Mouse (Mus musculus) myocyte (in vitro differentiated cells): ENCODE data around the gene Rgs3. TPM values are rescaled to one million over a fixed set of nuclear protein-coding genes. Genes with fewer than 3 reads are reported as not detected.

Experiments used
- H3K27me3 ChIP-seq: one replicate; pipeline ENCODE4 v1.6.1; 2011; ENCODE audit not compliant: control insufficient read depth, insufficient read depth, insufficient read length
- H3K36me3 ChIP-seq: one replicate; pipeline ENCODE4 v1.6.1; 2011; ENCODE audit not compliant: control insufficient read depth, insufficient read depth
- H3K4me2 ChIP-seq: one replicate; pipeline ENCODE4 v1.6.1; 2011; ENCODE audit warnings: low read depth, control low read depth
- H3K4me3 ChIP-seq: one replicate; pipeline ENCODE4 v1.5.1; 2011; ENCODE audit warnings: mild to moderate bottlenecking, control low read depth, moderate library complexity
- H3K79me2 ChIP-seq: one replicate; pipeline ENCODE4 v1.6.1; 2011; ENCODE audit not compliant: control insufficient read depth, insufficient read depth
- H3ac ChIP-seq: one replicate; pipeline ENCODE4 v1.6.1; 2011; ENCODE audit not compliant: control insufficient read depth, insufficient read length
- CEBPB ChIP-seq: IDR thresholded peaks from 2 replicates; pipeline ENCODE4 v1.6.1; 2011; ENCODE audit warnings: mild to moderate bottlenecking, moderate library complexity; ENCODE audit not compliant: poor library complexity, insufficient read depth, severe bottlenecking
- E2F4 ChIP-seq: IDR thresholded peaks from one replicate; pipeline ENCODE4 v1.6.1; 2011; ENCODE audit warnings: mild to moderate bottlenecking, control low read depth, moderate library complexity; ENCODE audit not compliant: insufficient read depth
- MAX ChIP-seq: IDR thresholded peaks from one replicate; pipeline ENCODE4 v1.6.1; 2011; ENCODE audit warnings: low read depth, mild to moderate bottlenecking, control low read depth
- MYOD1 ChIP-seq, 3 experiments: IDR thresholded peaks; one replicate each; pipeline ENCODE4 v1.6.1; 2011; ENCODE audit warnings: control low read depth in 2 of 3, low read depth in 2 of 3, mild to moderate bottlenecking in 2 of 3, moderate library complexity in 1 of 3; ENCODE audit not compliant: insufficient read length in 2 of 3, control insufficient read depth in 1 of 3
- MYOG ChIP-seq, 3 experiments: IDR thresholded peaks; one replicate each; pipeline ENCODE4 v1.6.1; 2011; ENCODE audit warnings: control low read depth in 2 of 3, low read depth in 2 of 3, mild to moderate bottlenecking in 2 of 3; ENCODE audit not compliant: insufficient read length in 2 of 3, control insufficient read depth in 1 of 3, insufficient read depth in 1 of 3
- POLR2A ChIP-seq: IDR thresholded peaks from one replicate; pipeline ENCODE4 v1.6.1; 2011; ENCODE audit warnings: low read depth, mild to moderate bottlenecking, control low read depth, moderate library complexity; ENCODE audit not compliant: insufficient read length
- POLR2AphosphoS2 ChIP-seq: IDR thresholded peaks from one replicate; pipeline ENCODE4 v1.6.1; 2011; ENCODE audit warnings: low read depth, control low read depth; ENCODE audit not compliant: insufficient read length
- REST ChIP-seq: IDR thresholded peaks from one replicate; pipeline ENCODE4 v1.6.1; 2011; ENCODE audit warnings: mild to moderate bottlenecking, control low read depth, moderate library complexity; ENCODE audit not compliant: insufficient read depth, insufficient read length
- SRF ChIP-seq: IDR thresholded peaks from one replicate; pipeline ENCODE4 v1.6.1; 2011; ENCODE audit warnings: low read depth; ENCODE audit not compliant: control insufficient read depth, insufficient read length
- TCF12 ChIP-seq: IDR thresholded peaks from one replicate; pipeline ENCODE4 v1.6.1; 2011; ENCODE audit warnings: mild to moderate bottlenecking, control low read depth; ENCODE audit not compliant: poor library complexity, insufficient read depth, severe bottlenecking
- TCF3 ChIP-seq: IDR thresholded peaks from one replicate; pipeline ENCODE4 v1.6.1; 2011; ENCODE audit warnings: low read depth, control low read depth; ENCODE audit not compliant: insufficient read length
- USF1 ChIP-seq: IDR thresholded peaks from one replicate; pipeline ENCODE4 v1.6.1; 2011; ENCODE audit warnings: low read depth, mild to moderate bottlenecking, control low read depth, moderate library complexity
- polyA plus RNA-seq: library from polyadenylated mRNA; unstranded; fragments of >200 nt; fragmentation: generic; extraction: Trizol; gene quantifications from one replicate; pipeline ENCODE4 v1.2.1, GENCODE M21; 2012; ENCODE audit warnings: missing spikeins

Rgs3 gene
- polyA plus RNA-seq, 1 experiment = 40.4 TPM

GRCm38 (mm10) chr4:62652921-62653757 is 93.5 kb downstream of the Rgs3 start:
- Histone ChIP-seq H3K4me3 (no peak overlapping the region), H3K4me2 (no peak overlapping the region), H3K27me3 (no peaks in the 10 kb centered on the region), H3K79me2 (no peaks in the 10 kb centered on the region), H3ac (no peak overlapping the region), H3K36me3 (no peaks in the 10 kb centered on the region)
- no peak for TF ChIP-seq MYOG (IDR thresholded peaks at IDR 0.05; ENCODE audit: control insufficient read depth in 1 of 3, insufficient read depth in 1 of 3, insufficient read length in 2 of 3, low read depth in 2 of 3)
- TF ChIP-seq E2F4 = no peak
- TF ChIP-seq POLR2AphosphoS2 = no peak
- TF ChIP-seq CEBPB = no peak
- no peak for TF ChIP-seq POLR2A
- TF ChIP-seq TCF3 = no peak
- TF ChIP-seq TCF12 = no peak
- TF ChIP-seq REST = no peak
- TF ChIP-seq USF1 = no peak
- TF ChIP-seq MAX = no peak
- no peak for TF ChIP-seq MYOD1 (IDR thresholded peaks at IDR 0.05; ENCODE audit: control insufficient read depth in 1 of 3, insufficient read length in 2 of 3, low read depth in 2 of 3)
- no peak for TF ChIP-seq SRF

GRCm38 (mm10) chr4:62653922-62654661 is 94.4 kb downstream of the Rgs3 start:
- no peaks in the 10 kb centered on the region for H3K27me3 ChIP-seq

DNA sequence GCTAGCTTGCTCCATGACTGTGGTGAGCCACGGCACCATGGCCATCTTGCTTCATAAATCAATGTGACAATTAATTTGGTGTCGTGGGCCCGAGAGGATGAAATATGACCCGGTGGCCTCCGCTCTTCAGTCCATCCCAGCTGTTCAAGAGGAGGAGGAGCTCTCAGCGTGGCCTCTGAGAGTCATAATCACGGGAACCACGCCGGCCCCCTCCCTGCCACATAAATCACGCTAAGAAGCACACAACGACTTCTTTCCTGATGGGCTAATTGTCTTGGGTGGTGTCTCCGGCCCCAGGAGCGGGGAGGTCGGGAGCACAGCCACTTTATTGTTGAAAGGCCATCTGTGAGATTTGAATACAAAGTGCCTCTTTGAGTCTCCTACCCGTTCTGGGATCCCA is 99.6 kb downstream of the Rgs3 start:
- H3K36me3 ChIP-seq = no peaks in the 10 kb centered on the region
- no peak for TF ChIP-seq POLR2A
- peak in 2 of 3 experiments; percentile 56 to 75 for TF ChIP-seq MYOD1 (IDR thresholded peaks at IDR 0.05; ENCODE audit: control insufficient read depth in 1 of 3, insufficient read length in 2 of 3, low read depth in 2 of 3)
- no peak for TF ChIP-seq E2F4
- no peak for TF ChIP-seq CEBPB
- no peak for TF ChIP-seq POLR2AphosphoS2
- TF ChIP-seq TCF12 = peak; percentile 71
- no peak for TF ChIP-seq USF1
- no peak for TF ChIP-seq REST
- TF ChIP-seq SRF = no peak
- TF ChIP-seq MAX = no peak
- TF ChIP-seq MYOG (IDR thresholded peaks at IDR 0.05; ENCODE audit: control insufficient read depth in 1 of 3, insufficient read depth in 1 of 3, insufficient read length in 2 of 3, low read depth in 2 of 3) = peak in 2 of 3 experiments; percentile 70 to 84
- no peak for TF ChIP-seq TCF3
- peak overlapping the region; percentile 20 for H3K4me2 ChIP-seq
- no peak overlapping the region for H3ac ChIP-seq
- H3K79me2 ChIP-seq = no peaks in the 10 kb centered on the region
- no peaks in the 10 kb centered on the region for H3K27me3 ChIP-seq
- H3K4me3 ChIP-seq = no peak overlapping the region

More at GRCm38 (mm10) chr4:62653922-62654661, 94.4 kb downstream of the Rgs3 start:
- H3ac ChIP-seq = no peak overlapping the region
- no peak overlapping the region for H3K4me3 ChIP-seq
- no peaks in the 10 kb centered on the region for H3K36me3 ChIP-seq
- TF ChIP-seq TCF3 (no peak), USF1 (no peak), SRF (no peak), POLR2AphosphoS2 (no peak), MAX (no peak), TCF12 (no peak), REST (no peak), E2F4 (no peak), MYOG (IDR thresholded peaks at IDR 0.05; ENCODE audit: control insufficient read depth in 1 of 3, insufficient read depth in 1 of 3, insufficient read length in 2 of 3, low read depth in 2 of 3) (no peak), POLR2A (no peak), CEBPB (no peak), MYOD1 (IDR thresholded peaks at IDR 0.05; ENCODE audit: control insufficient read depth in 1 of 3, insufficient read length in 2 of 3, low read depth in 2 of 3) (no peak)
- no peak overlapping the region for H3K4me2 ChIP-seq
- H3K79me2 ChIP-seq = no peaks in the 10 kb centered on the region

DNA sequence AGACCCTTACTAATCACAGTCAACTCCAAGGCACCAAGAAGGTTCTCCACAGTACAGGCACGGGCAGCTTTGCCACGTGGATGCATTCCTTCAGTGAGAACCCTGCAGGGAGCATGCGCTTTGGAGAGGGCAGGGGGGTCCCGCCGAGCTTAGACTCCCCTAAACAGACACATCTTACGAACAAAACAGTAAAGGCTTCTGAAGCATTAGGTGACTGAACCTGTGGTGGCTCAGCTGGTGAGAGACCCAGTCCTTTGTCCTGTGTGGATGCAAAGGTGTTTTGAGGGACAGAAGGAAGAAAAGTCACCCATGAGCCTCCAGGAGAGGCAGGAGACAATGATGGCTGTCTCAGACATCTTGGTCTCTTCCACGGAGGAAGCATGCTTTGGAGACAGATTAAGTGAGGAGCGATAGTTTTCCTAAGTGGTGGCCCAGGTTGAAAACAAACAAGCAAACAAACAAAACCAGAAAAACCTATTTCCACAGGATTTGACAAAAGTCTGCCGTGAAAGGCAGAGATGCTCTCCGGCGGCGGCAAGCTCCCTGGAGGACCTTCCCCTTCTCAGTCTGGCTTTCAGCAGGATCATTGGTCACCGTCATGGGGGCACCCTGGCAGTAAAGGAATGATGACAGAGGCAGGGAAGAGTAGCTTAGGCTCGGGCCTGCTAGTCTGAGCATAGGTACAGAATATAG is 100.4 kb downstream of the Rgs3 start:
- Histone ChIP-seq H3K27me3 (no peaks in the 10 kb centered on the region), H3K36me3 (no peaks in the 10 kb centered on the region), H3ac (no peak overlapping the region), H3K4me2 (peak overlapping the region; percentile 73), H3K4me3 (no peak overlapping the region), H3K79me2 (no peaks in the 10 kb centered on the region)
- TF ChIP-seq SRF = no peak
- TF ChIP-seq MAX = no peak
